Mouse (Mus musculus) heart, postnatal 10 days (tissue): ENCODE data around the gene 1190007I07Rik. TPM values are rescaled to one million over a fixed set of nuclear protein-coding genes. Genes with fewer than 3 reads are reported as not detected.
A peak's percentile ranks its signal among the peaks of the same experiment; 100 is the strongest.
"Not testable (repeated sequence)": the region's sequence is repeated elsewhere in the genome, so short reads cannot be mapped to it uniquely, and the experiment has no call there.

ENCODE experiments used
- DNase-seq, 2 experiments: peaks; one replicate each; pipeline ENCODE4 v3.0.0; 2021
- intact Hi-C: fragments of 180-260 bp; cut with DNase I; formaldehyde crosslinking; loops from one replicate; pipeline ENCODE4 v1.15.1; 2025
- total RNA-seq, 2 experiments: library from RNA; stranded (reverse); gene quantifications; 2 replicates each; pipeline ENCODE4 v1.2.3; 2021

Gene 1190007I07Rik
- total RNA-seq, 2 experiments from 2014 or later = 24.2 to 25.0 TPM

DNA sequence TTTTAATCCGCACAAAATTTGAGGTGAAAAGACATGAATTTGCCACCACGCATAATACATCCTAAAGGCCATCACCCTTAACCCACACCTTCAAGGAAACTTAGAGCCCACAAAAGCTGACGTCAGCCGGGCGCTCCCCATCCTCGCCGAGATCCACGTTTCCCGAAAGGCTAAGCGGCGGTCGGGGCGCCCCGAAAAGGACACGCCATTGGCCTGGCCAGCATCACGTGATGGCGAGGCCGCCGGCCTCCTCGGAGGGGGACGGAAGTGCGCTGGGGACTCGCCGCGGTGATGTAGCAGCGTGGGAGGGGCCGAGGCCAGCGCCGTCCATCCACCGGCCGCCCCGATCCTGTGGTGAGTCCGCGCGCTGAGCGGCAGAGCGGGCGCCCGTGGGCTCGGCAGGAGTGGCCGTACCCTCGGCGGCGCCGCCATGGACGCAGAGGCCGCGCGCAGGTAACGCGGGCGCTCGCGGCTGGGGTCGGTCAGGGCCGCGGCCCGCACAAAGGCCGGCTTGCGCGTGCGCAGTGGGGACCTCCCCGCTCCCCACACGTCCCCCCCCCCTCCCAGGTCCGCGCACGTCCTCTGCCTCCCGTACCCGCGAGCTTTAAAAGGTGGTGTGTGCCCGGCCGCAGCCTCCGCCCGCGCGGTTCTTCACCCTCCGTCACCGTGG lies 6.7 kb upstream of the 1190007I07Rik start, which contains the start of gene Tdg:
TSS of gene Tdg (plus strand) at position 243 of the 670 bp plus-strand sequence.
- DNase-seq = peak; percentile 91 to 93
- intact Hi-C loops = not testable (repeated sequence)

DNA sequence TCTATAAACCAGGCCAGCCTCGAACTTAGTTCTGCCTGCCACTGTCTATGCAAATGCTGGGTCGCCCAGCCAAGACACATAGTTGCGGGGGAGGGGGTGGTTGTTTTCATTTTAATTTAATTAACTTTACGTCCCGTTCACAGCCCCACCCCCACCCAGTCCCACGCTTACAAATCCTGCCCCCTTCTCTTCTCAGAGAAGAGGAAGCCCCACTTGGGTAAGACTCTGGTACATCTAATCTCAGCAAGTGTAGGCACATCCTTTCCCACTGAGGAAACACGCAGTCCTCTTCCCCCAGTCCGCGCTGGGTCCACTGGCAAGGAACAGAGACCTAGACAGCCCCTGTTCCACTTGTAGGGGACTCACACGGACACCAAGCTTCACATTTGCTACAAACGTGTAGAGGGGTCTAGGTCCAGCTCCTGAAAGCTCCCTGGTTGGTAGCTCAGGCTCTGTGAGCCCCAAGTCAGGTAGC lies 6.1 kb upstream of the 1190007I07Rik start:
- intact Hi-C loops = no loop called here
- DNase-seq = no peak

DNA sequence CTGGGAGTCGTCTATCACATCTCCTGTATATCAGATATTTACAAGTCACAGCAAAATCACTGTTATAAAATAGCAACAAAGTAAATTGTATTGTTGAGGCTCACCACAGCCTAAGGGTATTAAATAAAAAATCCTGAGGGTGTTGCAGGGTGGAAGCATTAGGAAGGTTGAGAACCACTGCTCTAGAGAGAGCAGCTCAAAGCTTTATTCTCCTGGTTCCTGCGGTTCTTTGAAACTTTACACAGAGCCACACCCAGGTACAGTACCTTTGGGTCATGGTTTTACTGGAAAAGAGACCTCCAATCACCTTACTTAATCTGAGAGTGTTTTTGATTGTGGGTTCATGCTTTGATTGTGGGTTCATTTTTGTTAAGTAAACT lies 515 bp upstream of the 1190007I07Rik start:
- intact Hi-C loops = not testable (repeated sequence)

DNA sequence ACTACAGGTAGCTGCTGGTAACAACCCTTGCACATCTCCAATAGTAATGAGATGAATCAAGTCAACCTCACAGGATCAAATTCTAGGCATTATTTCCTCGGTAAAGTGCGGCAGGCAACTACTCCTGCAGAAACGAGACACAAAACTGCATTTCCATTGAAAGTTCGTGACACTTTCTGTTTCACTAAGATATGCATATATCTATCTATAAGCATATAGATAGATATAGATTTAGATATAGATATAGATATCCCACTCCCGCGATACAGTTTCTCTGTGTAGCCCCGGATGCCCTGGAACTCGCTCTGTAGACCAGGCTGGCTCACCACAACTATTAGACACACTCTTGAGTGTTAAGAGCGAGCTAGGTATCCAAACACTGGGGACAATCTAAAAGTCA lies 793 bp downstream of the 1190007I07Rik start:
- intact Hi-C loops = no loop called here
- no peak for DNase-seq

More for the DNA sequence above, 515 bp upstream of the 1190007I07Rik start:
- DNase-seq = not testable (repeated sequence)

DNA sequence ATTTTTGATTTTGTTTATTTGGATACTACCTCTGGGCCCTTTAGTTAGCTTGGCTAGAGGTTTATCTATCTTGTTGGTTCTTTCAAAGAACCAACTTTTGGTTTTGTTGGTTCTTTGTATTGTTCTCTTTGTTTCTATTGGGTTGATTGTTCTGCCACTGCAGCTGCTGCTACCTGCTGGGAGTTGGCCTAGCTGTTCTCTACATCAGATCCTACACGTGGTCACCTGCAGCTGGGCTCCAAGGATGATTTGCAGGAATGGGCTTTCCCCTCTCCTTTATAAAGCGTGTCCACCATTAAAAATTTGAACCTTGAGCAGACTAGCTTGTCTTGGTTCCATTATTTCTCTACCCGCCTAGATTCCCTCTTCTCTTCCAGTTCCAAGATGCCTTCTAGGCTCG lies 28.6 kb downstream of the 1190007I07Rik start:
- intact Hi-C loops, DNase-seq: not testable (repeated sequence)

DNA sequence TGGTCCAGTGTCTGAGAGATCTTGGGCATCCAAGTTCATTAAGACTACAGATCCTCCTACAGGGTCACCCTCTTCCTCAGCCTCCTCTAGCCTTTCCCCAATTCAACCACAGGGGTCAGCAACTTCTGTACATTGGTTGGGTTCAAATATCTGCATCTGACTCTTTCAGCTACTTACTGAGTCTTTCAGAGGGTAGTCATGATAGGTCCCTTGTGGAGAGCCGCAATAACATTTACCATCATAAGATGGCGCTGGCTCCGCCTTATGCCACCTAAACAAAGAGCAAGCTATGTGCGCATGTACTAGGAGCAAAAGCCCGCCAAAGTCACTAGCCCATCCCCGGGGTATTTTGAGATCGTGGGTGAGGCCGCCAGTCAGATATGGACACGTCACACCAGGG lies 33.4 kb downstream of the 1190007I07Rik start:
- DNase-seq, intact Hi-C loops: not testable (repeated sequence)

DNA sequence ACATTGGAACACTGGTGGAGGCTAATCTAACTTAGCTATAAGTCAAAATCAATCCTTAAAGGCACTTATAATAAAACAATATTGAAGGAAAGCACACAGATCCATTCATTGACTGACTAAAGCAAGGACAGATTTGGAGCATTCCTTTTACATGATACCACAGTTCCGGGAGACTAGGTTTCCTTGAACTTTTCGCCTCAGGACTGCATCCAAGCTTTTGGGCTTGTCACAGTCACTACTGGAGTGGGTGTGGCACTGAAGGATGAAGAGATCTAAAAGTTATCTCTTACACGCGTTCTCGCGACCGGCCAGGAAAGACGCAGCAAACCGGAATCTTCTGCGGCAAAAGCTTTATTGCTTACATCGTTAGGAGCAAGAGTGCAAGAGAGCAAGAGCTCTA lies 51.9 kb downstream of the 1190007I07Rik start:
- DNase-seq, intact Hi-C loops: not testable (repeated sequence)

Other genes with a start within 250 kb of the 1190007I07Rik start
- gene Gm1553, start 130.6 kb downstream of the 1190007I07Rik start, total RNA-seq = not detected
- 10 to 100 TPM; 31.2 to 32.5 TPM for gene Tdg, start 6.6 kb upstream of the 1190007I07Rik start, total RNA-seq
- gene Glt8d2, start 67.4 kb upstream of the 1190007I07Rik start, total RNA-seq = 1 to 10 TPM; 3.4 to 3.6 TPM
- gene Hcfc2, start 72.9 kb upstream of the 1190007I07Rik start, total RNA-seq = 10 to 100 TPM; 30.1 to 38.4 TPM
- gene Nfyb, start 140.9 kb upstream of the 1190007I07Rik start, total RNA-seq = 10 to 100 TPM; 18.4 to 19.9 TPM
- 10 to 100 TPM; 51.2 TPM for gene Txnrd1, start 210.7 kb upstream of the 1190007I07Rik start, total RNA-seq
- gene Eid3, start 243.4 kb upstream of the 1190007I07Rik start, total RNA-seq = 1 to 10 TPM in 1 of 2 experiments, under 1 TPM in 1; 0.60 to 1.8 TPM